Mouse (Mus musculus) kidney, adult 2 months (tissue): ENCODE results near the gene Cers5.

Experiments used
- CTCF ChIP-seq: fragments of 200-500 bp; conservative IDR thresholded peaks from 2 replicates; pipeline ENCODE4 v1.5.1; 2011; ENCODE audit warnings: low read depth, mild to moderate bottlenecking, control low read depth, low read length, moderate library complexity, mixed read lengths; ENCODE audit not compliant: insufficient read depth, insufficient read length
- POLR2A ChIP-seq: fragments of 200-500 bp; IDR thresholded peaks from one replicate; pipeline ENCODE4 v1.6.1; 2011; ENCODE audit warnings: low read depth, low read length, control low read depth

DNA sequence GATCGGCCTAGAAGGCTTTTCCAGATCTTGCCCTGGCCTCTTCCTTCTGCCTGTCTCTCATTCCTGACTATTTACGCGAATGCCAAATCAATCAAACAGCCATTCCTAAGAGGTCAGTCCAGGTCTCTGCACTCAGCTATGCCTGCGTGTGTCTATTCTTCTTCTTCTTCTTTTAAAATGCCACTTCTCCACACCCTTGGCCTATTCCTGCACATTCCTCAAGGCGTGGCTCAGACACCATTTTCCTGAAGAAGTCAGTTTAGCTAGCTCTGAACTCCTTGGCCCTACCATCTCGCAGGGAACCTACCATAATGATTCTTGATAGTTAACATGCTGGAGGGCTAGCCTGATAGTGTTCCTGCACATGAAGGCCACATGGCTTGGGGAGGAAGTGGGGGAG is 27.0 kb upstream of the Cers5 start:
- no peak for TF ChIP-seq CTCF
- TF ChIP-seq POLR2A, result no peak
